Mouse (Mus musculus): ENCODE measurements around the gene Kif11. TPM values are rescaled to one million over a fixed set of nuclear protein-coding genes. Genes with fewer than 3 reads are reported as not detected.

Kif11 gene
- total and polyA plus RNA-seq, 3 experiments = 0.20 to 0.66 (median 0.34) TPM

DNA sequence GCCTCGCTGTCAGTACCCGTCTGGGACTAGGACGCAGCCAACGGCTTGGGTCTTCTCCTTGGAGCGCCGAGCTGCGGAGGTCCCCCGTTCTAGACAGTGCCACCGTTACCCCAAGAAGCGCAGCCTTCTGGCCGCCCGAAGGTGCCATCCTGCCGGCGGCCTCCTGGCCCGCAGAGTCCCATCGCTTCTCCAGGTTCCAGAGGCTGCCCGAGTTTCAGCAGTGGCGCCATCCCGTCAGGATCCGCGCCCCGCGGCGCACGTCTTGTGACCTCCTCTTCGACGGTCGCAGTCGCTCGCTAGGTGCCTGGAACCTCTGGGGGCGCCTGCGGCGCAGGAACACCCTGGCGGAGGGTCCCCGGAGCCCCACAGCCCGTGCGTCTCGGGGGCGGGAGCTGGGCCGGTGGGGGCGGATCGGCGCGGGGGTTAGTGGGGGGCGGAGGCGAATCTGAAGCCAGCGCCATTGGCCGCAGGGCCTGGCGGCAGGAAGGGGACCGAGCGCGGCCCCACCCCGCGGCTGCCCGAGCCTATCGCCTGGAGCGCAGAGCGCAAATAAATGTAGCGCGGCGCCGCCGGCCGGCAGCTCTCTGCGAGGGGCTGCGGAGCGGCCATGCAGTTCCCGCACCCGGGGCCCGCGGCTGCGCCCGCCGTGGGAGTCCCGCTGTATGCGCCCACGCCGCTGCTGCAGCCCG lies 58.2 kb downstream of the Kif11 start, which contains the start of gene Hhex:
Hhex (plus strand) TSS at position 548 of the 689 bp plus-strand sequence.
- TF ChIP-seq EP300 (IDR thresholded peaks at IDR 0.05; ENCODE audit: insufficient read depth, low read depth, low read length) = no peak
- peak; percentile 68 for TF ChIP-seq POLR2A (IDR thresholded peaks at IDR 0.05; ENCODE audit: insufficient read depth, low read depth, low read length)
- peak; percentile 23; the same call in 1 of the 2 replicates for TF ChIP-seq CTCF (IDR thresholded peaks at IDR 0.05)
- peak within 1 kb of the TSS; percentile 91 for H3K9ac ChIP-seq (ENCODE audit: low read depth, low read length)
- H3K27ac ChIP-seq = peak within 1 kb of the TSS; percentile 86
- no peaks in the 10 kb centered on the region for H3K36me3 ChIP-seq (ENCODE audit: control insufficient read depth, insufficient read depth, low read length)
- WGBS = under 1% methylated on average over 74 of the region's 79 CpGs
- H3K79me2 ChIP-seq (replicated peaks; ENCODE audit: control insufficient read depth, insufficient read depth, low read length) = no peaks in the 10 kb centered on the region
- H3K4me3 ChIP-seq = peak within 1 kb of the TSS; percentile 45
- peak; percentile 87 to 91 for DNase-seq
- peaks cover 8% of the 10 kb centered on the region for H3K27me3 ChIP-seq (ENCODE audit: control insufficient read depth, insufficient read depth, low read length)
- intact Hi-C loops (cut with DNase I) = no loop called here
- no peaks in the 10 kb centered on the region; the same call in 1 of the 2 replicates for H3K4me1 ChIP-seq (ENCODE audit: control insufficient read depth, insufficient read depth, low read length)

DNA sequence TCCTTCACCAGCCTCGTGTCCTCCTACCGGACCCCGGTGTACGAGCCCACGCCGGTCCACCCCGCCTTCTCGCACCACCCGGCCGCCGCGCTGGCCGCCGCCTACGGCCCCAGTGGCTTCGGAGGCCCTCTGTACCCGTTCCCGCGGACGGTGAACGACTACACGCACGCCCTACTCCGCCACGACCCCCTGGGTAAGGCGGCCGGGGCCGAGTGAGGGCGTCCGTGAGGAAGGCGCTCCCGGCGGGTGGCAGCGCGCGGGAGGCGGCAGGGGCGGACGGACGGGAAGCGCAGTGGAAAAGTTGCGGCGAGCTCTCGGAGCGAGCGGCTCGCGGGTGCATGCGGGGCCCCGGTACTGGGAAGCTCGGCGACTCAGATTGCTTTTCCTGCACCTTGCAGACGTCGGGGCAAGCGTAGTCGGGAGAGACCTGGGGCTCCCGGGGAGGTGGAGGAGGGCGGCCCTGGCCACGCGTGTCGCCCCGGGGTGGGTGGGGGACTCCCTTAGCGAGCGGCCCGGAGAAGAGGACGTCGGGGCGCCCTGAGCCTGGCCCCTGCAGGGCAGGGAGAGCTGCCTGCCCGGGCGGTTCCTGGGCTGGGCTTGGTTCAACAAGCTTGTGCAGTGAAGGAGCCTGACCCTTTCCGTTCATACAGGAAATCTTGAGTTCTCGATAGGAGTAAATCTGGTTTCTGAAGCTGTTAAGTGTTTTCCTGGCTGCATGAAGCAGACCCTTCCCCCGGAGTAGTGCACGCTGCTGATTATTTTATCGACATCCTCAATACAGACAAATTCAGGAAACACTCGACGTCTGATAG lies 59.0 kb downstream of the Kif11 start:
- WGBS = 2% methylated on average over 77 of the region's 77 CpGs
- Histone ChIP-seq H3K4me3 (peak overlapping the region; percentile 45), H3K27me3 (ENCODE audit: control insufficient read depth, insufficient read depth, low read length) (peaks cover 8% of the 10 kb centered on the region), H3K79me2 (replicated peaks; ENCODE audit: control insufficient read depth, insufficient read depth, low read length) (no peaks in the 10 kb centered on the region), H3K27ac (peak overlapping the region; percentile 86), H3K9ac (ENCODE audit: low read depth, low read length) (peak overlapping the region; percentile 91), H3K36me3 (ENCODE audit: control insufficient read depth, insufficient read depth, low read length) (no peaks in the 10 kb centered on the region), H3K4me1 (ENCODE audit: control insufficient read depth, insufficient read depth, low read length) (no peaks in the 10 kb centered on the region; the same call in 1 of the 2 replicates)
- DNase-seq = peak; percentile 75 to 81
- TF ChIP-seq POLR2A (IDR thresholded peaks at IDR 0.05; ENCODE audit: insufficient read depth, low read depth, low read length) (peak; percentile 79), EP300 (IDR thresholded peaks at IDR 0.05; ENCODE audit: insufficient read depth, low read depth, low read length) (peak; percentile 83; the same call in 1 of the 2 replicates), CTCF (IDR thresholded peaks at IDR 0.05) (no peak)
- intact Hi-C loops (cut with DNase I) = loop anchor here (5.0 kb wide), 3 partner anchors 47 to 92 kb away; no protein-coding TSS in a partner anchor

GRCm38 (mm10) chr19:37435853-37436174 lies 59.6 kb downstream of the Kif11 start:
- Histone ChIP-seq H3K27ac (peak overlapping the region; percentile 86), H3K4me3 (peak overlapping the region; percentile 36), H3K9ac (ENCODE audit: low read depth, low read length) (peak overlapping the region; percentile 50; the same call in 1 of the 2 replicates), H3K4me1 (ENCODE audit: control insufficient read depth, insufficient read depth, low read length) (no peaks in the 10 kb centered on the region; the same call in 1 of the 2 replicates), H3K36me3 (ENCODE audit: control insufficient read depth, insufficient read depth, low read length) (no peaks in the 10 kb centered on the region), H3K79me2 (replicated peaks; ENCODE audit: control insufficient read depth, insufficient read depth, low read length) (no peaks in the 10 kb centered on the region), H3K27me3 (ENCODE audit: control insufficient read depth, insufficient read depth, low read length) (peaks cover 8% of the 10 kb centered on the region)
- TF ChIP-seq POLR2A (IDR thresholded peaks at IDR 0.05; ENCODE audit: insufficient read depth, low read depth, low read length) (no peak), CTCF (IDR thresholded peaks at IDR 0.05) (no peak), EP300 (IDR thresholded peaks at IDR 0.05; ENCODE audit: insufficient read depth, low read depth, low read length) (no peak)
- peak in 1 of 2 experiments; percentile 41 for DNase-seq
- 21% methylated on average over 10 of the region's 10 CpGs for WGBS
- intact Hi-C loops (cut with DNase I) = loop anchor here (5.0 kb wide), 3 partner anchors 46 to 91 kb away; no protein-coding TSS in a partner anchor

DNA sequence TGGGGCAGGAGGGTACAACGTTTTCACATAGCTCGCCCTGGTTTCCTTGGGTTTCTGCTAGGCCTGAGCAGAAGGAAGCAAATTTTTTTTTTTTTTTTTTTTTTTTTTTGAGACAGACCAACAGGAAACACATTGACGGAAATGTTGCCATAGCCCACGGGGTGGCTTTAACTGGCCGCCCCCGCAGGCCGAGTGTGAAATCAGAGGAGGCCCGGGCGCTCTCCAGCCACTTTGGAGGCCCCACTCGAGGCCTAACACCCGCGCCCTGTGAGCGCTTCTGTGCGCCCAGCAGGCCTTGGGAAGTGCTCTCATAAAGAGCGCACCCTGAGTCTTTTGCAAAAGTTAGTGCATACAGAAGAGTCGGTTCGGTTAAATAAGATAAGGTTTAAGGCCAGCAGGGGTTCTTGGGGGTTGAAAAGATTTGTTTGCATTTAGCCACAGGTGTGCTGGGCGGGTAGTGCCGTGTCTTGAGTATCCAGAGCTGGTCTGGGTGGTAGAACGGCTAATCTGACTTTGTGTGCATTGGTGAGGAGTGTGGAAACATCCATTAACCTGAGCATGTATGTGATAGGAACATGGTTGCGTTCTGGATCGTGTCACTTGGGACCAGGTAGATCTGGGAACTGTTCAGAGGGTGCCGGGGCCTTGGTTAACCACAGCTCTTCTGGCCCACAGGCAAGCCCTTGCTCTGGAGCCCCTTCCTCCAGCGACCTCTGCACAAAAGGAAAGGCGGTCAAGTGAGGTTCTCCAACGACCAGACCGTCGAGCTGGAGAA lies 60.5 kb downstream of the Kif11 start:
- Histone ChIP-seq H3K9ac (ENCODE audit: low read depth, low read length) (no peak overlapping the region), H3K36me3 (ENCODE audit: control insufficient read depth, insufficient read depth, low read length) (no peaks in the 10 kb centered on the region), H3K27me3 (ENCODE audit: control insufficient read depth, insufficient read depth, low read length) (peaks cover 8% of the 10 kb centered on the region), H3K4me3 (peak overlapping the region; percentile 36), H3K4me1 (ENCODE audit: control insufficient read depth, insufficient read depth, low read length) (no peaks in the 10 kb centered on the region; the same call in 1 of the 2 replicates), H3K79me2 (replicated peaks; ENCODE audit: control insufficient read depth, insufficient read depth, low read length) (no peaks in the 10 kb centered on the region), H3K27ac (no peak overlapping the region; the same call in 1 of the 2 replicates)
- peak; percentile 56 to 68 for DNase-seq
- intact Hi-C loops (cut with DNase I) = loop anchor here (5.0 kb wide), 3 partner anchors 46 to 91 kb away; no protein-coding TSS in a partner anchor
- WGBS = 67% methylated on average over 28 of the region's 28 CpGs
- 0 out of 2 replicates have a peak, but pooled peaks have one; percentile 20 for TF ChIP-seq EP300 (IDR thresholded peaks at IDR 0.05; ENCODE audit: insufficient read depth, low read depth, low read length)
- TF ChIP-seq POLR2A (IDR thresholded peaks at IDR 0.05; ENCODE audit: insufficient read depth, low read depth, low read length) = no peak
- TF ChIP-seq CTCF (IDR thresholded peaks at IDR 0.05) = no peak

DNA sequence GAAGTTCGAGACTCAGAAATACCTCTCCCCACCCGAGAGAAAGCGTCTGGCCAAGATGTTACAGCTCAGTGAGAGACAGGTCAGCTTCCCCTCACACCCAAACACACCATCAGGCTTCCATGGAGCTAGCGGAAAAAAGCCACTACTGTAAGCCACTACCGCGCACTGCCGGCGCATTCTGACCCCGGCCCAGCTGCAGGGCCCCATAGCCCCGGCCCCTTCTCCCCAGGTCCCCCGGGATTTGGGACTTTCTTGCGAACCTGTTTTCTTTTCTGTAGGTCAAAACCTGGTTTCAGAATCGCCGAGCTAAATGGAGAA lies 61.0 kb downstream of the Kif11 start:
- Histone ChIP-seq H3K79me2 (replicated peaks; ENCODE audit: control insufficient read depth, insufficient read depth, low read length) (no peaks in the 10 kb centered on the region), H3K36me3 (ENCODE audit: control insufficient read depth, insufficient read depth, low read length) (no peaks in the 10 kb centered on the region), H3K4me1 (ENCODE audit: control insufficient read depth, insufficient read depth, low read length) (no peaks in the 10 kb centered on the region; the same call in 1 of the 2 replicates), H3K4me3 (no peak overlapping the region), H3K27me3 (ENCODE audit: control insufficient read depth, insufficient read depth, low read length) (peaks cover 8% of the 10 kb centered on the region), H3K27ac (no peak overlapping the region), H3K9ac (ENCODE audit: low read depth, low read length) (no peak overlapping the region)
- intact Hi-C loops (cut with DNase I) = loop anchor here (5.0 kb wide), 3 partner anchors 45 to 90 kb away; no protein-coding TSS in a partner anchor
- WGBS = 60% methylated on average over 14 of the region's 14 CpGs
- no peak for TF ChIP-seq CTCF (IDR thresholded peaks at IDR 0.05)
- TF ChIP-seq EP300 (IDR thresholded peaks at IDR 0.05; ENCODE audit: insufficient read depth, low read depth, low read length) = no peak
- TF ChIP-seq POLR2A (IDR thresholded peaks at IDR 0.05; ENCODE audit: insufficient read depth, low read depth, low read length) = no peak
- no peak for DNase-seq
